Mouse (Mus musculus) E14TG2a.4 (cell line): Measurements from ENCODE around the gene Lrr1.

Experiments used
- H3K27me3 ChIP-seq: 2 replicates; pipeline ENCODE4 v1.6.1; 2014; ENCODE audit warnings: low read length, control low read depth; ENCODE audit not compliant: insufficient read depth
- H3K36me3 ChIP-seq: 2 replicates; pipeline ENCODE4 v1.6.1; 2014; ENCODE audit warnings: low read length, control low read depth; ENCODE audit not compliant: insufficient read depth
- H3K4me1 ChIP-seq: replicated peaks from 2 replicates; pipeline ENCODE4 v1.6.1; 2014; ENCODE audit warnings: low read depth, low read length, control low read depth
- H3K4me3 ChIP-seq: replicated peaks from 2 replicates; pipeline ENCODE4 v1.5.1; 2014; ENCODE audit warnings: mild to moderate bottlenecking, low read length
- H3K9me3 ChIP-seq: 2 replicates; pipeline ENCODE4 v1.6.1; 2014; ENCODE audit warnings: low read length, control low read depth
- CTCF ChIP-seq: conservative IDR thresholded peaks from 2 replicates; pipeline ENCODE4 v1.5.1; 2014; ENCODE audit warnings: low read length
- NANOG ChIP-seq: IDR thresholded peaks from 2 replicates; pipeline ENCODE4 v1.6.1; 2014; ENCODE audit warnings: borderline replicate concordance, low read length, mixed read lengths
- POU5F1 ChIP-seq: IDR thresholded peaks from 2 replicates; pipeline ENCODE4 v1.6.1; 2014; ENCODE audit warnings: low read length, borderline replicate concordance

Gene Lrr1

DNA sequence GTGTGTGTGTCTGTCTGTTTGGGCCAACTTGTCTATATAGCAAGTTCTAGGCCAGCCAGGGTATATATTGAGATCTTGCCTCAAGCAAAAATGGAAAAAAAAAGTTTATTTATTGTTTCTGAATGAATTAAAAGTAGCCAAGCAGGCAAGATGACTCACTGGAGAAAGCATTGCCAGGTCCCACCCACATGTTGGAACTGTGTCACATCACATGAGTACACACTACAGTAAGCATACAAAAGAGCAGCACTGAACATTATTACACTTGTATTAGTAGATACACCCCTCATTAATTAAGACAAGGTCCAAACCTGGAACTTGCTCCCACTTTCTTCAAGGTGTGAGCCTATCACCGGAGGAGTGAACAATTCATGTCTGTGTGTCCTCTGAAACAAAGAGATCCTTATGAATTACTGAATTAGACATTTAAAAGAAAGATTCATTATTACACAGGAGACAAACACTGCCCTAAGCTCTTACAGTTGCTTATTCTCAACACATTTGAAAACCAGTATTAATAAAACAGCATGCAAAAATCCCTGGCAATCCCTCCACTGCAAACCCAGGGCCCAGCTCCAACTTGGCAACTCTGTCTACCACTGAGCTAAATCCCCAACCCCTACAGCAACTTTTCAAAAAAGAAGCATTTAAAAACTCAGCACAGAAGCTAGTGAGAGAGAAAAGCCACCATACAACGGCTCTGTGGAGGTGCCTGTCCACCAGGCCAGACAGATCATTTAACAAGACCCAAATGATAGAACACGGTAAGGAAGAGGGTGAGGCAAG, 46.6 kb downstream of the Lrr1 start:
- Histone ChIP-seq H3K4me1 (peaks cover 56% of the 10 kb centered on the region), H3K9me3 (no peaks in the 10 kb centered on the region), H3K4me3 (no peak overlapping the region), H3K36me3 (peaks cover 79% of the 10 kb centered on the region), H3K27me3 (no peaks in the 10 kb centered on the region)
- TF ChIP-seq CTCF (no peak), NANOG (no peak), POU5F1 (no peak)

DNA sequence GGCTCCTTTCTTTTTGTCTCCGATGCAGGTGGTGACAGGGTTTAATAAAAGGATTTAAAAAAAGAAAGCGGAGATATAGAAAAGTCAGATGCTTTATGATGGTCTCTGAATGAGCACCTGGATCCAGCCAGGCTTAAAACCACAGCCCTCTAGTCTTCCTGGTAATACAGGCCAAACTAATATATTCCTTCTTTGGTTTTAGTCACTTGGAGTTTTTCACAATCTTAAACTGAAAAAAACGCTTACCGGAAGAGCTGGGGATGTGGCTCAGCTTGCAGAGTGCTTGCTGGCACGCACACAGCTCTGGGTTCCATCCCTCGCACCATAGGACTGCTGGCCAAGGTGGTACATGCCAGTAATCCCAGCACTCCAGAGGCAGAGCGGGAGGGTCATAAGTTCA, 48.0 kb downstream of the Lrr1 start:
- Histone ChIP-seq H3K4me1 (peaks cover 53% of the 10 kb centered on the region), H3K9me3 (no peaks in the 10 kb centered on the region), H3K27me3 (no peaks in the 10 kb centered on the region), H3K36me3 (peaks cover 91% of the 10 kb centered on the region), H3K4me3 (no peak overlapping the region)
- no peak for TF ChIP-seq CTCF
- no peak for TF ChIP-seq NANOG
- no peak for TF ChIP-seq POU5F1

DNA sequence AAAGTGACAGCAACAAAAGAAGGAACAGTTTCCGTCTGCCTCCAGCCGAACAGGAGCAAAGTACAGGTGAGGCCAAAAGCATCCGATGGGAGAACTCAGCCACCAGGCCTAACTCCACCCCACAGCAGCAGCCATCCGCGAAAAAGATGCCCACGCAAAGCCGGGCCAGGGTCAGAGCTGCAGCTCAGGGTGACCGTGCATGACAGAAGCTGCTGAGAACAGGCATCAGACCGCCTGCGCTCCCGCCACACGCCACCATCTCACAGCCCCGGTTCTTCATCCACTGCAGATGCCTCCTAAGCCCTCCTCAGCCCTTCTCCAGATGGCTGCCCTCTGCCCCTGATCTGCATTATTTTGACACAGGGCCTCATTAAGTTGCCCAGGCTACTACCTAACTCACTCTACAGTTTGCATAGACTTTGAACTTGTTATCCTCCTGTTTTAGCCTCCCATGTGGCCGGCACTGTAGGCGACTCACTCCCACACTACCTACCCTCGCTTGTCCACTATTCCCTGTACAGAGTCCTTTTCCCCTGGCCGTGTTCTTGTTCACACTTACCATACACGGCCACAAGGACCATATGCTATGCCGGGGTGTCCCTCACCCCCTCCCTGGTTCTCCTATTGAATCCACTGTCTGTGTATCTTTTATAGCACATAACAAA, 52.1 kb downstream of the Lrr1 start:
- TF ChIP-seq NANOG (no peak), POU5F1 (no peak), CTCF (no peak)
- peaks cover 50% of the 10 kb centered on the region for H3K4me1 ChIP-seq

GRCm38 (mm10) chr12:69227776-69228466, 59.3 kb downstream of the Lrr1 start, which contains the start of gene Pole2:
Pole2 (minus strand) TSS chr12:69228195.
- no peak for TF ChIP-seq POU5F1
- TF ChIP-seq CTCF = no peak
- TF ChIP-seq NANOG = no peak
- Histone ChIP-seq H3K27me3 (no peaks in the 10 kb centered on the region), H3K9me3 (no peaks in the 10 kb centered on the region), H3K4me3 (peak within 1 kb of the TSS; percentile 88), H3K36me3 (peaks cover 33% of the 10 kb centered on the region), H3K4me1 (peaks cover 36% of the 10 kb centered on the region)

More for the DNA sequence above, 52.1 kb downstream of the Lrr1 start:
- H3K4me3 ChIP-seq = no peak overlapping the region
- H3K27me3 ChIP-seq = no peaks in the 10 kb centered on the region
- peaks cover 90% of the 10 kb centered on the region for H3K36me3 ChIP-seq
- no peaks in the 10 kb centered on the region for H3K9me3 ChIP-seq
